Mouse (Mus musculus) olfactory bulb, adult 2 months (tissue): ENCODE measurements around the gene Rab4b. TPM values are rescaled to one million over a fixed set of nuclear protein-coding genes. Genes with fewer than 3 reads are reported as not detected.

ENCODE experiments used
- H3K27ac ChIP-seq: fragments of 200-500 bp; 2 replicates; pipeline ENCODE4 v1.5.1; 2012; ENCODE audit warnings: low read depth, low read length; ENCODE audit not compliant: insufficient read depth
- H3K4me1 ChIP-seq: fragments of 200-500 bp; 2 replicates; pipeline ENCODE4 v1.6.1; 2012; ENCODE audit warnings: low read length; ENCODE audit not compliant: control insufficient read depth, insufficient read depth
- H3K4me3 ChIP-seq: fragments of 200-500 bp; 2 replicates; pipeline ENCODE4 v1.5.1; 2012; ENCODE audit warnings: mild to moderate bottlenecking, low read depth, low read length, moderate library complexity; ENCODE audit not compliant: insufficient read depth
- CTCF ChIP-seq: fragments of 200-500 bp; IDR thresholded peaks from 2 replicates; pipeline ENCODE4 v1.5.1; 2012; ENCODE audit warnings: low read depth, mild to moderate bottlenecking, low read length, moderate library complexity; ENCODE audit not compliant: insufficient read depth
- POLR2A ChIP-seq: fragments of 200-500 bp; IDR thresholded peaks from 2 replicates; pipeline ENCODE4 v1.6.1; 2012; ENCODE audit warnings: mild to moderate bottlenecking, low read depth, low read length, moderate library complexity; ENCODE audit not compliant: insufficient read depth
- WGBS: fragments of 180-500 bp; shearing (Covaris S2); methylation state at CpG from one replicate; pipeline ENCODE4 v1.1.7; 2018; 5-methylcytosine and 5-hydroxymethylcytosine counted together
- polyA plus RNA-seq: library from polyadenylated mRNA; stranded (reverse); fragments of >200 nt; gene quantifications from 2 replicates; pipeline ENCODE4 v1.2.4, GENCODE M21; 2012; ENCODE audit warnings: low replicate concordance; ENCODE audit not compliant: missing spikeins, insufficient read depth, insufficient read length

Gene Rab4b
- polyA plus RNA-seq, 1 experiment, result not detected

GRCm38 (mm10) chr7:27165007-27165655 is 13.6 kb downstream of the Rab4b start:
- no peak overlapping the region for H3K27ac ChIP-seq
- peaks cover 46% of the 10 kb centered on the region for H3K4me1 ChIP-seq
- 40% methylated on average over 23 of the region's 23 CpGs for WGBS
- peak overlapping the region; percentile 96 for H3K4me3 ChIP-seq
- no peak for TF ChIP-seq POLR2A
- no peak for TF ChIP-seq CTCF

GRCm38 (mm10) chr7:27164112-27164947 is 14.4 kb downstream of the Rab4b start:
- H3K4me1 ChIP-seq, result peaks cover 53% of the 10 kb centered on the region
- no peak overlapping the region for H3K27ac ChIP-seq
- WGBS, result 78% methylated on average over 33 of the region's 33 CpGs
- peak overlapping the region; percentile 96 for H3K4me3 ChIP-seq
- TF ChIP-seq POLR2A, result no peak
- TF ChIP-seq CTCF, result no peak

DNA sequence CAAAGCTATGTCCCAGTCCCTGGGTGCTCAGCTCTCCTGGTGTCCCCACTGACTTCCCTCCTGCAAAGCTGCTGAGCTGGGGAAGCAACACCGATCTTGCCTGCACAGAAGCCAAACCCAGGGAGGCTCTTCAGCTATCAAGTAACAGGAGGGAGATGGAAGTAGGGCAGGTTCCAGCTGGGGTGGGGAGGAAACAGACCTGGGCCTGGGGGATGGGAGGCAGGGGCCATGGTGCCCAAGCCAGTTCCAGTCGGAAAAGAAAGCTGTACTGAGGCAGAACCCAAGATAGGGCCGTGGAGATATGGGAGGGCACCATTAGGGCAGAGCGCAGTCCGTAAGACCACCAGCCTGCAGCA is 15.3 kb downstream of the Rab4b start:
- Histone ChIP-seq H3K27ac (no peak overlapping the region), H3K4me3 (peak overlapping the region; percentile 15), H3K4me1 (peaks cover 53% of the 10 kb centered on the region)
- no peak for TF ChIP-seq POLR2A
- TF ChIP-seq CTCF, result no peak
- WGBS, result 53% methylated on average over 5 of the region's 5 CpGs

- H3K4me3 ChIP-seq, result peak overlapping the region; percentile 15; the same call in 1 of the 2 replicates
- WGBS, result 48% methylated on average over 5 of the region's 5 CpGs
- peaks cover 53% of the 10 kb centered on the region for H3K4me1 ChIP-seq
- TF ChIP-seq POLR2A, result no peak
- TF ChIP-seq CTCF, result no peak
- no peak overlapping the region for H3K27ac ChIP-seq
Measured at GRCm38 (mm10) chr7:27162780-27163449, 15.8 kb downstream of the Rab4b start.

DNA sequence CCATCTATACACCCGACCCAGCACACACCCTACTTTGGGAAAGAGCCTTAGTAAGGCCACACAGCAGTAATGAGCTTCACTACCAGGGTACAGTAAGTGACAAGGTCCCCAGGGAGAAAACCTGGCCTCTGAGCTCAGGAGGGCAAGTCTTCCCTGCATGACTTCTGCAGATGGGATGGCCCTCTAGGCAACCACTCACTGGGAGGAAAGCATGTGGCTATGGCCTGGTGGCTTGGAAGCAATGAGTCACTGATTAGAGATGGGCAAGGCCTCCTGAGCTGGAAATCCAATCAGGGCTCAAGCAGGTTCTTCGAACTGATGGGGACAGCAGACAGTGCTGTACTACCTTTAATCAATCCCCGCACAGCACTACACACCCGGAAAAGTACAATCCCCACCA is 17.0 kb downstream of the Rab4b start:
- Histone ChIP-seq H3K4me1 (peaks cover 47% of the 10 kb centered on the region), H3K4me3 (no peak overlapping the region), H3K27ac (no peak overlapping the region)
- TF ChIP-seq POLR2A (no peak), CTCF (no peak)
- WGBS, result 84% methylated on average over 4 of the region's 4 CpGs

DNA sequence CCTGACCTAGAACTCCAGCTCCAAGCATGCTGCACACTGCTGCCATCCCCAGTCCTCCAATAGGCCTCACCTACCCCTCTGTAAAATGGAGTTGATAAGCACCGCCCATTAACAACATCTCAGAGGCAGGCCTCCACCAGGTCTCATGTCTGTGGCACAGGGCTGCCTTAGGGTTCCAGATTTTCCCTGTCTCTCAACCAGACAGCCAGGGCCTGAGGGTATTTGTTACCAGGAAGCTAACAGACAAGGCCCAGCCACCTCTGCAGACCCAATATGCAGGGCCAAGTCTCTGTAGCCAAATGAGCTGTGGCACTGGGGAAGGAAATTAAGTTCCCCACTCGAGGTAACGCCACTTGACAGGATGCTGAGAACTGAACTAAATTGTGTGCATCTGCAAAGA is 17.8 kb downstream of the Rab4b start:
- Histone ChIP-seq H3K4me3 (no peak overlapping the region), H3K4me1 (peaks cover 47% of the 10 kb centered on the region), H3K27ac (no peak overlapping the region)
- 58% methylated on average over 3 of the region's 3 CpGs for WGBS
- TF ChIP-seq CTCF (no peak), POLR2A (no peak)

GRCm38 (mm10) chr7:27159882-27160281 is 18.8 kb downstream of the Rab4b start:
- no peak overlapping the region for H3K27ac ChIP-seq
- H3K4me3 ChIP-seq, result no peak overlapping the region
- 11% methylated on average over 8 of the region's 8 CpGs for WGBS
- H3K4me1 ChIP-seq, result peaks cover 40% of the 10 kb centered on the region
- TF ChIP-seq POLR2A (no peak), CTCF (peak; percentile 94)

DNA sequence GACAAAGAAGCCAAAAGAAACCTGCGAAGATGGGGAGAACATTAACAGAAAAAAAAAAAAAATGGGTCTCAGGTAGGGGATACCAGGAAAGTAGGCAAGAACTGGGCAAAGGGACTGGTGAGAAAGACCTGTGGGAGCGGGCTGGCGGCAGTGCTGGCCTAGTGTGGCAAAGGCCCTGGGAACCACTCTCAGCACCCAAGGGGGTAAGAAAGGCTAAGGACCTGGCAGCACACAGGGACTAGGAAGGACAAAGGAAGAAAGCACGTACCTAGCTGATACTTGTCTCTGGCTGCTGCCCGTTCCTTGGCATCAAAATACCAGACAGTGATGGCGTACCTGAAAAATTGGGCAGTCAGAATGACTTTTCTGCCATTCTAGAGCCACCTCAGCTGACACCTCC is 19.4 kb downstream of the Rab4b start:
- WGBS, result 93% methylated on average over 6 of the region's 6 CpGs
- peaks cover 34% of the 10 kb centered on the region for H3K4me1 ChIP-seq
- no peak overlapping the region for H3K27ac ChIP-seq
- TF ChIP-seq POLR2A (no peak), CTCF (no peak)
- H3K4me3 ChIP-seq, result no peak overlapping the region

GRCm38 (mm10) chr7:27158171-27158570 is 20.5 kb downstream of the Rab4b start:
- TF ChIP-seq CTCF (no peak), POLR2A (no peak)
- WGBS, result 85% methylated on average over 9 of the region's 9 CpGs
- no peak overlapping the region for H3K4me3 ChIP-seq

More at GRCm38 (mm10) chr7:27158171-27158570, 20.5 kb downstream of the Rab4b start:
- H3K27ac ChIP-seq, result no peak overlapping the region
- H3K4me1 ChIP-seq, result peaks cover 27% of the 10 kb centered on the region
